Mouse (Mus musculus): ENCODE data around the gene Prex1. TPM values are rescaled to one million over a fixed set of nuclear protein-coding genes. Genes with fewer than 3 reads are reported as not detected.

Gene Prex1
- polyA plus RNA-seq, 1 experiment from 2014 or later, result 32.7 TPM

GRCm38 (mm10) chr2:166605164-166605831, 108.3 kb downstream of the Prex1 start:
- Histone ChIP-seq H3K9ac (no peak overlapping the region), H3K9me3 (replicated peaks) (no peaks in the 10 kb centered on the region), H3K4me3 (no peak overlapping the region), H3K4me2 (no peak overlapping the region), H3K27me3 (no peaks in the 10 kb centered on the region), H3K27ac (no peak overlapping the region), H3K36me3 (ENCODE audit: poor library complexity, severe bottlenecking) (peaks cover 36% of the 10 kb centered on the region), H3K4me1 (0 out of 2 replicates have a peak, but pooled peaks cover 8% of the 10 kb centered on the region)
- no peak for ATAC-seq
- WGBS, result 88% methylated on average over 12 of the region's 12 CpGs

DNA sequence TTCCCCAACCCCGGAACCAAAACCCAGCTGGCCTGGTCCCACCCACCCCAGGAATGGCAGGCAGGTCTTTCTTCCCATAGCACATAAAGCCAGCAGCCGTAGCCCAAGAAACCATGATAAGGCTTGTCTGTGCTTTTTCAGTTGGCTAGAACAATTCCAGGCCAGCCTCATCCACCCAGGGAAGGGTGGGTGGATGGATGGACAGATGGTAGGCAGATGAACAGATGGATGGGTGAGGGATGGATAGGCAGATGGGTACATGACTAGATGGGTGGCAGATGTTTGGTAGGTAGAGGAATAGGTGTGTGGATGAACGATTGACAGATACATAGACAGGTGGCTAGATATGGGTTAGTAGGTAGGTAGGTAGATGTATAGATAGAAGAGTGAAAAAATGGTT, 110.7 kb downstream of the Prex1 start:
- no peak for ATAC-seq
- H3K27ac ChIP-seq, result no peak overlapping the region
- H3K9me3 ChIP-seq (replicated peaks), result no peaks in the 10 kb centered on the region
- no peak overlapping the region for H3K4me3 ChIP-seq
- H3K9ac ChIP-seq, result no peak overlapping the region
- no peak overlapping the region for H3K4me2 ChIP-seq
- 95% methylated on average over 3 of the region's 3 CpGs for WGBS
- H3K4me1 ChIP-seq, result 0 out of 2 replicates have a peak, but pooled peaks cover 3% of the 10 kb centered on the region
- H3K36me3 ChIP-seq (ENCODE audit: poor library complexity, severe bottlenecking), result peaks cover 41% of the 10 kb centered on the region
- no peaks in the 10 kb centered on the region for H3K27me3 ChIP-seq

DNA sequence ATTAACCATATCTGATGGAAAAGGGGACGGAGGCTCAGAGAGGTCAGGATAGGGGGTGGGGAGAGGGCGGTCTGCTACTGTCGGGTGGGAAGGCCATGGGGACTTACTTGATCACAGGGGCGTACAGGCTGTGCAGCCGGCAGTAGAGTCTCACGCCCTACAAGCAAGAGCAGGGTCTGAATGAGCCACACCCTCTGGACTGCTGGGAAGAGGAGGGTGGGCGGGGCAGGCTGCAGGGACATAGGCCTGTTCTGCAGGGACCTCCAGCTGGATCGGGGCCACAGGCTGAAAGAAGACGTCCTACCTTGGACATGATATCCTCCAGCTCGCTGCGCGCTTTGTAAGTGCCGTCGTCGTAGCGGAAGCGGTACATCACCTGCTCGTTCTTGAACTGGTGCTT, 112.2 kb downstream of the Prex1 start:
- Histone ChIP-seq H3K4me2 (no peak overlapping the region), H3K4me3 (no peak overlapping the region), H3K9ac (no peak overlapping the region), H3K27ac (no peak overlapping the region), H3K27me3 (no peaks in the 10 kb centered on the region), H3K36me3 (ENCODE audit: poor library complexity, severe bottlenecking) (peaks cover 28% of the 10 kb centered on the region), H3K4me1 (0 out of 2 replicates have a peak, but pooled peaks cover 3% of the 10 kb centered on the region), H3K9me3 (replicated peaks) (no peaks in the 10 kb centered on the region)
- no peak for ATAC-seq
- 92% methylated on average over 18 of the region's 18 CpGs for WGBS

DNA sequence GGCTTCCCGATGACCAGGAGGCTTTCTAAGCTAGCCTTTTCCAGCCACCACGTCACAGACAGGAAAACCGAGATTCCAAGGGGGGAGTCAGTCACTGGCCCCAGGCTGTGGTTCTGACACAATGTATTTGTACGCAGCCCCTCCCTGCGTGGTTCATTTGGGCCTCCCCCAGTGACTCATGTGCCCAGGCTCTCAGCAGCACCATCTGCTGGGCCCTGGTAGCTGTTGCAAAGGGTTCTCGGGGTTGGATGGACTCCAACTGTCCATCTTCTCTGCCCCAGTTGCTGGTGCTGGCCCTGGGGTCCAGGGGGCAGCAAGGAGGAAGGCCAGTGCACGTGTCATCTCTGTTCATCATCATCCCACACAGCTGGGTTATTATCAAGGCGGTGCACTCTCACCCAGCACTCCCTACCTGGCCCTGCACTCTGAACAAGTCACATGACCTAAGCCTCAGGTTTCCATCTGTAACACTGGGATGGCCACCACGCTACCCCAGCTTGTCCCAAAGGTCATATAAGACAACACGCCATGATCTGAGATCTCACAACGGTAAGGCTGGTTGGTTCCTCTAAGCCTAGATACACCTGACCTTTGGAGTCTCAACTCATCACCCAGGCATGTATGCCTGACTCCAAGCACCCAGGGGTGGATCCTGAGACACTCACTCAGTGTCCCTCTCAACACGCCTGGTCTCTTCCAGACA, 115.0 kb downstream of the Prex1 start:
- 0 out of 2 replicates have a peak, but pooled peaks cover 12% of the 10 kb centered on the region for H3K4me1 ChIP-seq
- H3K9ac ChIP-seq, result no peak overlapping the region
- no peaks in the 10 kb centered on the region for H3K9me3 ChIP-seq (replicated peaks)
- peaks cover 25% of the 10 kb centered on the region for H3K36me3 ChIP-seq (ENCODE audit: poor library complexity, severe bottlenecking)
- no peaks in the 10 kb centered on the region for H3K27me3 ChIP-seq
- H3K27ac ChIP-seq, result no peak overlapping the region
- 85% methylated on average over 12 of the region's 12 CpGs for WGBS
- ATAC-seq, result no peak
- H3K4me3 ChIP-seq, result no peak overlapping the region
- no peak overlapping the region for H3K4me2 ChIP-seq

GRCm38 (mm10) chr2:166597763-166598162, 115.9 kb downstream of the Prex1 start:
- H3K36me3 ChIP-seq (ENCODE audit: poor library complexity, severe bottlenecking), result peaks cover 27% of the 10 kb centered on the region
- 0 out of 2 replicates have a peak, but pooled peaks cover 10% of the 10 kb centered on the region for H3K4me1 ChIP-seq
- no peaks in the 10 kb centered on the region for H3K9me3 ChIP-seq (replicated peaks)
- H3K27ac ChIP-seq, result no peak overlapping the region; the same call in 1 of the 2 replicates
- no peaks in the 10 kb centered on the region for H3K27me3 ChIP-seq
- 92% methylated on average over 6 of the region's 6 CpGs for WGBS
- no peak overlapping the region for H3K4me3 ChIP-seq
- no peak overlapping the region for H3K4me2 ChIP-seq
- no peak overlapping the region for H3K9ac ChIP-seq
- ATAC-seq, result no peak

- H3K4me3 ChIP-seq, result no peak overlapping the region
- H3K9me3 ChIP-seq (replicated peaks), result no peaks in the 10 kb centered on the region
- H3K4me1 ChIP-seq, result 0 out of 2 replicates have a peak, but pooled peaks cover 10% of the 10 kb centered on the region
- H3K4me2 ChIP-seq, result no peak overlapping the region
- no peaks in the 10 kb centered on the region for H3K27me3 ChIP-seq
- 46% methylated on average over 21 of the region's 21 CpGs for WGBS
- peak; percentile 74 for ATAC-seq
- H3K27ac ChIP-seq, result no peak overlapping the region
- peaks cover 33% of the 10 kb centered on the region for H3K36me3 ChIP-seq (ENCODE audit: poor library complexity, severe bottlenecking)
- H3K9ac ChIP-seq, result no peak overlapping the region
Observed at GRCm38 (mm10) chr2:166592034-166592912, 121.4 kb downstream of the Prex1 start.

- Histone ChIP-seq H3K9me3 (replicated peaks) (no peaks in the 10 kb centered on the region), H3K27me3 (no peaks in the 10 kb centered on the region), H3K4me2 (no peak overlapping the region), H3K27ac (no peak overlapping the region), H3K9ac (no peak overlapping the region), H3K36me3 (ENCODE audit: poor library complexity, severe bottlenecking) (peaks cover 81% of the 10 kb centered on the region), H3K4me1 (no peaks in the 10 kb centered on the region), H3K4me3 (no peak overlapping the region)
- ATAC-seq, result no peak
- 85% methylated on average over 3 of the region's 3 CpGs for WGBS
Observed at GRCm38 (mm10) chr2:166584491-166584890, 129.1 kb downstream of the Prex1 start.

GRCm38 (mm10) chr2:166583292-166583691, 130.3 kb downstream of the Prex1 start:
- Histone ChIP-seq H3K4me3 (no peak overlapping the region), H3K27ac (no peak overlapping the region), H3K4me1 (no peaks in the 10 kb centered on the region), H3K4me2 (no peak overlapping the region), H3K9ac (no peak overlapping the region), H3K27me3 (no peaks in the 10 kb centered on the region), H3K36me3 (ENCODE audit: poor library complexity, severe bottlenecking) (peaks cover 84% of the 10 kb centered on the region), H3K9me3 (replicated peaks) (no peaks in the 10 kb centered on the region)
- WGBS, result 90% methylated on average over 5 of the region's 5 CpGs
- no peak for ATAC-seq

GRCm38 (mm10) chr2:166581881-166582583, 131.6 kb downstream of the Prex1 start:
- no peaks in the 10 kb centered on the region for H3K27me3 ChIP-seq
- H3K36me3 ChIP-seq (ENCODE audit: poor library complexity, severe bottlenecking), result peaks cover 90% of the 10 kb centered on the region
- no peak overlapping the region for H3K4me3 ChIP-seq
- no peaks in the 10 kb centered on the region for H3K4me1 ChIP-seq
- H3K9me3 ChIP-seq (replicated peaks), result no peaks in the 10 kb centered on the region
- no peak overlapping the region for H3K9ac ChIP-seq
- no peak overlapping the region for H3K27ac ChIP-seq
- no peak overlapping the region for H3K4me2 ChIP-seq
- 94% methylated on average over 21 of the region's 21 CpGs for WGBS
- no peak for ATAC-seq

DNA sequence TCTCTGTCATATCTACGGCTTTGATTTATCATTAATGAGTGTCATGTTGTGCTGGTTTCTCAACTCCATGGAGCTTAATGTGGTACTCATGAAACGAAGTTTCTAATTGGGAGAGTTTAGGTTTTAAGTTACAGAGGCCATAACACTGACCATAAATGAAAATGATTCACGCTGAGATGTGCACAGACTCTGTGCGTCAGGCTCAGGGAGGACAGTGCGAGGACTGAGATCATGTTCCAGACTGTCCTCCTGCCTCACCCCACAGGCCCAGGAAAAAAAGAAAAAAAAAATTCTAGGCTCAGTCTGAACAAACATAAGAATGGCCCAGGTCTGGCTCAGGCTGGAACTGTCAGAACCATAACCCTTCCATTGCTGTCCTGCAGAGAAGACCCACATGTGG, 133.8 kb downstream of the Prex1 start:
- no peaks in the 10 kb centered on the region; the same call in 1 of the 2 replicates for H3K4me1 ChIP-seq
- no peak overlapping the region for H3K4me2 ChIP-seq
- no peak overlapping the region for H3K4me3 ChIP-seq
- WGBS, result 94% methylated on average over 5 of the region's 5 CpGs
- no peak for ATAC-seq
- no peaks in the 10 kb centered on the region for H3K9me3 ChIP-seq (replicated peaks)
- H3K27ac ChIP-seq, result no peak overlapping the region
- no peak overlapping the region for H3K9ac ChIP-seq
- no peaks in the 10 kb centered on the region for H3K27me3 ChIP-seq
- H3K36me3 ChIP-seq (ENCODE audit: poor library complexity, severe bottlenecking), result peaks cover 74% of the 10 kb centered on the region

GRCm38 (mm10) chr2:166579361-166579760, 134.3 kb downstream of the Prex1 start:
- Histone ChIP-seq H3K27me3 (no peaks in the 10 kb centered on the region), H3K9me3 (replicated peaks) (no peaks in the 10 kb centered on the region), H3K4me1 (no peaks in the 10 kb centered on the region; the same call in 1 of the 2 replicates), H3K4me2 (no peak overlapping the region), H3K9ac (no peak overlapping the region), H3K4me3 (no peak overlapping the region), H3K36me3 (ENCODE audit: poor library complexity, severe bottlenecking) (peaks cover 73% of the 10 kb centered on the region), H3K27ac (no peak overlapping the region)
- ATAC-seq, result no peak
- 92% methylated on average over 10 of the region's 10 CpGs for WGBS

Measured in forebrain, embryonic 13.5 days (tissue).